Mouse (Mus musculus) common myeloid progenitor, adult 5-6 weeks (primary cell): ENCODE results near the gene Pfas. TPM values are rescaled to one million over a fixed set of nuclear protein-coding genes. Genes with fewer than 3 reads are reported as not detected.
"Not testable (repeated sequence)": the region's sequence is repeated elsewhere in the genome, so short reads cannot be mapped to it uniquely, and the experiment has no call there.

ENCODE experiments used
- ATAC-seq: replicated peaks from 2 replicates; pipeline ENCODE4 v1.8.0; 2016; ENCODE audit warnings: low read depth, mild to moderate bottlenecking, moderate TSS enrichment, inconsistent platforms; ENCODE audit not compliant: poor library complexity, severe bottlenecking
- total RNA-seq: library from RNA; stranded (forward); fragments of 200-1000, 187-1606 nt; gene quantifications from 2 replicates; pipeline ENCODE4 v1.2.3, GENCODE M21; 2017

Pfas gene
- total RNA-seq, 1 experiment from 2014 or later: 57.2 TPM

GRCm38 (mm10) chr11:69016755-69017154 is 8.5 kb upstream of the Pfas start:
- ATAC-seq: no peak

GRCm38 (mm10) chr11:69015644-69016441 is 7.6 kb upstream of the Pfas start, which contains the start of gene Ctc1:
TSS of gene Ctc1 (plus strand) at chr11:69015911.
- ATAC-seq: peak; percentile 94

- ATAC-seq: peak; percentile 54
These were observed 3.9 kb upstream of the Pfas start for GRCm38 (mm10) chr11:69012071-69012601.

GRCm38 (mm10) chr11:69011445-69011844 is 3.2 kb upstream of the Pfas start:
- not testable (repeated sequence) for ATAC-seq

GRCm38 (mm10) chr11:69010400-69011323 is 2.4 kb upstream of the Pfas start:
- no peak for ATAC-seq

- no peak for ATAC-seq
These were observed 1.2 kb upstream of the Pfas start for GRCm38 (mm10) chr11:69009508-69009907.

- ATAC-seq: not testable (repeated sequence)
These were observed 1.7 kb downstream of the Pfas start for GRCm38 (mm10) chr11:69006575-69006974.

- no peak for ATAC-seq
These were observed 3.1 kb downstream of the Pfas start for GRCm38 (mm10) chr11:69005193-69005592.

GRCm38 (mm10) chr11:69003592-69003991 is 4.7 kb downstream of the Pfas start:
- no peak for ATAC-seq

GRCm38 (mm10) chr11:69002782-69003181 is 5.5 kb downstream of the Pfas start:
- ATAC-seq: not testable (repeated sequence)

- no peak for ATAC-seq
These were observed 11.2 kb downstream of the Pfas start for GRCm38 (mm10) chr11:68997080-68997479.

- no peak for ATAC-seq
These were observed 13.9 kb downstream of the Pfas start for GRCm38 (mm10) chr11:68994377-68994776.

- ATAC-seq: no peak
These were observed 15.1 kb downstream of the Pfas start for GRCm38 (mm10) chr11:68993122-68993521.

GRCm38 (mm10) chr11:68988341-68988740 is 19.9 kb downstream of the Pfas start:
- no peak for ATAC-seq

- ATAC-seq: no peak
These were observed 20.8 kb downstream of the Pfas start for GRCm38 (mm10) chr11:68987365-68987882.

- ATAC-seq: peak; percentile 82
These were observed 25.5 kb downstream of the Pfas start for GRCm38 (mm10) chr11:68982639-68983369.

GRCm38 (mm10) chr11:68980919-68981318 is 27.3 kb downstream of the Pfas start:
- no peak for ATAC-seq

GRCm38 (mm10) chr11:68979320-68979733 is 28.9 kb downstream of the Pfas start:
- peak; percentile 80 for ATAC-seq

GRCm38 (mm10) chr11:68975601-68976000 is 32.7 kb downstream of the Pfas start:
- ATAC-seq: no peak

- no peak for ATAC-seq
These were observed 33.2 kb downstream of the Pfas start, which contains the start of gene Rangrf for GRCm38 (mm10) chr11:68975085-68975484. TSS of gene Rangrf (minus strand) at chr11:68975185.
